Mouse (Mus musculus) ZHBTc4 (cell line): ENCODE measurements at regions not wholly inside any gene's neighbourhood (a gene's known extent, or its start where the extent isn't known, plus 50 kb on each side); places are given as distances from the start of the nearest gene placed in this dataset.

Experiments used
- DNase-seq: peaks from one replicate; pipeline ENCODE4 v3.0.0-alpha.2; 2011; ENCODE audit warnings: low read depth, low spot score

DNA sequence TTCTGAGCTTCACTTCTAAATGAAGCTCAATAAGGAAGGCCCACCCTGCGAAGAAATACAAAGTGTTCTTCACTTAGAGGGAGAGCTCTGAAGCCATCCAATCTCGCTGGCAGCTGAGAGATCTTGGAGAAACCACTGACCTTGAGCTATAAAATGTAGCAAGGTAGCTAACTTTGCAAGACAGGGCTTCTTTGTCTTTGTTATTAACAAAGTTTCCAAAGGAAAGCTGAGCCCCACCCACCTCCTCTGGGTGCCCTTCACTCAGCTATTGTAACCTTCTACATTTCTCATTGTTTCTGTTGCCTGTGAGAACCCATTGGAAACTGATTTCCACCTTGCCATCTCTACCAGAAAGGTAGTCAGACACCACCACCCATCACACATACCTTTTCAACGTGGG is 57.2 kb upstream of the Usp9x start:
- peak; percentile 89 for DNase-seq

- DNase-seq: peak; percentile 48
Measured at GRCm38 (mm10) chrX:13013086-13013485, 58.2 kb upstream of the Usp9x start.

GRCm38 (mm10) chrX:12990777-12991176 is 80.5 kb upstream of the Usp9x start:
- no peak for DNase-seq

- DNase-seq: no peak
Measured at GRCm38 (mm10) chrX:12977676-12978075, 93.6 kb upstream of the Usp9x start.

GRCm38 (mm10) chrX:12968979-12969746 is 102.1 kb upstream of the Usp9x start:
- DNase-seq: no peak

DNA sequence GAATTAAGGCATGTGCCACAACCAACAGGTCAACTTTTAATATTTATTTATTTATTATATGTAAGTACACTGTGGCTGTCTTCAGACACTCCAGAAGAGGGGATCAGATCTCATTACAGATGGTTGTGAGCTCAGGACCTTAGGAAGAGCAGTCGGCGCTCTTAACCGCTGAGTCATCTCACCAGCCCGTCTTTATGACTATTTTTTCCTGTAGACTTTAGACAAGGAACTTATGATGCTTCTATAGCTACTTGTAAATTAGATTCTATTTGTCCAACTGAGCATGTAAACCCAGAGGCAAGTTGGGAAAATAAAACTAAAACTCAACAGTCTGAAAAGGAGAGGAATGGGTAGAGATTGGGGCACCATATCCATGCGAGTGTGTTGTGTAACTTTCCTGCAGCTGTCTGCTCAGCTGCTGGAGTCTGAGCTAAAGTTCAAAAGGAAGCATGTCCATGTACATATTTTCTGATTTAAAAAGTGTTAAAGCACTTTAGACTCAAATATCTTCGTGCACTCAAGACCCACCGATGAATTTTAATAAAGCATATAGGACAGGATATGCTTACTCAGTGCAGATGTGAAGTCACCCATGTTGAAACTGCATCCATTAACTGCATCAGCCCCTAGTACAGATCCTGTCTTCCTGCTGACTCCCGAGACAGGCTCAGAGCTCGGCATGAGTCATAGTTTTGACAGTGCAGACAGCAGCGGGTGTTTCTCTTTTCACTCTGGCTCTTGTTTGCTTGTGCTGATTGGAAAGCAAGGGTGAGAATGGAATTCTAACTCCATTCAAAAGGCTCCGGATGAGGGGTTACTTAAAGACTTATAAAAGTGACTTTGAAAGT is 111.6 kb upstream of the Usp9x start:
- no peak for DNase-seq

DNA sequence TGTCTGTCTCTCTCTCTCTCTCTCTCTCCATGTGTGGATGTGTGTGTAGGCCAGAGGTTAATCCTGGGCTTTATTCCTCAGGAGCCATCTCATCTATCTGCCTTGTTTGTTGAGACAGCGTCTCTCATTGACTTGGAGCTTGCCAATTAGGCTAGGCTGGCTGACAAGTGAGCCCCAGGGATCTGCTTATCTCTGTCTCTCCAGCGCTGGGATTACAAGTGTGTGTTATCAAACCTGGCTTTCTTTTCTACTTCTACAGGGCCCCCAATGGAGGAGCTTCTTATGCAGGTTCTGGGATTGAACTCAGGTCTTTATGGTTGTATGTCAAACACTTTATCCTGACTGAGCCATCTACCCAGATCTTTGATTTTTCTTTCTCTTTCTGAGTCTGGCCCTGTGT is 112.4 kb upstream of the Usp9x start:
- DNase-seq: no peak

- DNase-seq: no peak
Measured at GRCm38 (mm10) chrX:12950928-12951660, 120.2 kb upstream of the Usp9x start.

DNA sequence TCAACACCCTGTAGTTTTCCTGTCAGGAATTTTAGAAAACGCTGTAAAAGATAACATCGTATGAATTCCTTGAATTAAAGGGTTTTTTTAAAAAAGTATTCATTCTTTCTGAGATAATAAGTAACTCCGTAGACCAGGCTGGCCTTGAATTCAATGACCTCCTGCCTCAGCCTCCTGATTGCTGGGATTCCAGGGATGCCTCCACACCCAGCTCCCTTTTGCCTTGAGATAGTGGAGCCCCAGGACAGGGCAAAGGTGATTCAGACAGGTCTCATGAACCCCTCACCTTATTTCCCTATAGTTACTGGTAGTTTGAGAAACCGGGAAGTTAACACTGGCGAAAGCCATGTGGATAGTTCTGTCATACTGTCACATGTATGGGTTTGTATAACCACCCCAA is 128.8 kb upstream of the Usp9x start:
- DNase-seq: peak; percentile 30

DNA sequence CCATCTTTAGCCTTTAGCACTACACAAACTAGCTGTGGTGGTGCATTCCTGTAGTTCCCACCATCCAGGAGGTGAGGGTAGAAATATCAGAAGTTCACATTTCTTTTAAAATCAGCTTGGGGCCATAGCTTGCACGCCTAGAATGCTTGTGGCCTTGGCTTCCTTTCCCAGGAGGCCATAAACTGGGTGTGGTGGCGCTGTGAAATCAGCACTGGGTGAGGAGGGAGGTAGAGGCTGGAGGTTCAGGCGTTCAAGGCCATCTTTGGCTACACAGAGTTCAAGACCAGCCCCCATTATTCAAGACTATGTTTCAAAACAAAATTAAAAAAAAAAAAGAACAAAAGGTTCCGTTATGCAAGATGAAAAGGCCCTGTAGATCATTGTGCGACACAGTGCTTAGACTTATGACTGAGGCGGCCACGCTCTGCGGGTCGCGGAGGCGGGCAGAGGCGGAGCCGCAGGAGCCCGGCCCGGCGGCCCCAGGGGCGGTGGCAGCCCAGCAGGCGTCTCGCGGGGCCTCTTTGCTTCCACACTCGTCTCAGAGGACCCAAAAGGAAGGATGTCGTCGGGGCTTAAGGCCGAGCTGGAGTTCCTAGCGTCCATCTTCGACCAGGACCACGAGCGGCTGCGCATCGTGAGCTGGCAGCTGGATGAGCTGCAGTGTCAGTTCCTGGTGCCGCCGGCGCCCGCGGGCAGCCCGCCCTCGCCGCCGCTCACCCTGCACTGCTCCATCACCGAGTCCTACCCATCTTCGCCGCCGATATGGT is 134.7 kb upstream of the Usp9x start:
- DNase-seq: peak; percentile 42

DNA sequence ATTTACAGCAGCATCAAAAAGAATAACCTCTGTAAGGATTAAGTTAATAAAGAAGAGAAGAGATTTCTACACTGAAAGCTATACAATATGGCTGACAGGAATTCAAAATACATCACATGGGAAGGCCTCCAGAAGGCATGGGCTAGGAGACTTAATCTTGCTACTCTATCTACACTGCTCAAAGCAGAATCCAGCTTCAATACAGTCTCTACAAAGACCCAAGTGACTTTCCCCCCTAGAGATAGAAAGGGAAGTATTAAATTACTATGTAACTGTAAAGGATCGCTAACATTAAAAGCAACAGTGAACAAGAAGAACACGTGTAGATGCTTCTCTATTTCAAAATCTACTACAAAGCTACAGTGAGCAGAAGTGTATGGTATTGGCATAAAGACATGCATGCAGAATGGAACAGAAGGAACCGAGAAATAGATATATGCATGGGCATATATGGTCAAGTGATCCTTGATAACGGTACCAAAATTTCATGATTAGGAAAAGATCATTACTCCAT is 137.9 kb upstream of the Usp9x start:
- no peak for DNase-seq

- DNase-seq: no peak
Measured at GRCm38 (mm10) chrX:12930242-12930641, 141.1 kb upstream of the Usp9x start.

DNA sequence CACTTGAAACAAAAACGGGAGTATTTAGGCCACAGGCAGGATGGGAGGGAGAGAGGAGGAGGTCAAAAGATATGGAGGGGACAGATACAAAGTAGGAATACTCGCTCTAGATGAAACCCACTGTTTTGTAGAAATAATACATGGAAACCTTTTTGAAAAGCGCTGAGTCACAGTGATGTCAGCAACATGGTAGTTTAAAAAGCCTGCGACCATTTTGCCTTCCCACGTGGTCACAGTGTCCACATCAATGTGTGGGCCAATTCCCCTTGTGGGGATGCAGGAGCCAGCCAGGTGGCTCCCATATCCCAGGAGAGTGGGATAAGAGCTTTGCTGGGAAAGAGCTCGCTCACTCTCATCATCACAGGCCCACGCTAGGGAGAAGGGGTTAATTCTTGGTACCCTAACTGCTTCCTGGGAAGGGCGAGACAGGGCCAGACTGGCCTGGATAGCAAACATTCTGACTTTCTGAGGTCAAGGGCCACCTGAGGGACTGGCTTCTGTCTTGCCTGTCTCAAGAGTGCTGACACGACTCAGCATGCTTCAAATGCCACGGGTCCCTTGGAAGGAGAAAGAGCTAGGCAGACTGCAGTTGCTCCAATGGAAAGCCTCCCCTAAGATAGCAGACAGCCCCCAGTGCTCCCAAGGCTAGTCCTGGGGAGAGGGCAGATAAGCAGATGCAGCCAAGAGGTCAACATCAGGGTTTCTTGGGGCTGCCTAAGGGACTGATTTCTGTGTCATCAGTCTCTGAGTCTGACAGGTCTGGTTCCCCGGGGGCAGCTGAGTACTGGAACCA is 143.3 kb upstream of the Usp9x start:
- peak; percentile 51 for DNase-seq

GRCm38 (mm10) chrX:12924705-12925644 is 146.3 kb upstream of the Usp9x start:
- peak; percentile 78 for DNase-seq

GRCm38 (mm10) chrX:12919576-12919975 is 151.7 kb upstream of the Usp9x start:
- peak; percentile 70 for DNase-seq

GRCm38 (mm10) chrX:12917105-12917504 is 154.2 kb upstream of the Usp9x start:
- peak; percentile 73 for DNase-seq

- peak; percentile 21 for DNase-seq
Measured at GRCm38 (mm10) chrX:12916684-12917083, 154.6 kb upstream of the Usp9x start.

DNA sequence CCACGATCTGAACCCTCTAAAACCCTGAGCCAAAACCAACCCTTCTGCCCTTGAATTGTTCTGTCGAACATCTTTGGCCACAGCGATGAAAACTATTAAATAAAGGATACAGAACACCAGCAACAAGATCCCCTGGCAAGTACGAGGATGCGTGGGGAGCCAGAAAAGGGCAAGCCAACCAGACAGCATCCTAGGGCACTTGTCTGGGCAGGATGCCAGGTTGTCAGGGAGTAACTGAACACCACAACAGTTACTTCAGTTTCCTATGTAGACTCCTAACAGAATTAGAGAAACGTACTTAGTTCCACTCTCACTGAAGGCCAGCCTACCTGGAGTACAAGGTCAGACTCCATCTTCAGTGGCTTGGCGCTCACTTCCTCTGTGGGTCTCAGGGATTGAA is 138.4 kb upstream of the Med14 start:
- no peak for DNase-seq

- DNase-seq: no peak
Measured at GRCm38 (mm10) chrX:12891468-12891867, 129.6 kb upstream of the Med14 start.
